Mouse (Mus musculus) stomach, embryonic 14.5 days (tissue): Measurements from ENCODE around the gene Gins1. TPM values are rescaled to one million over a fixed set of nuclear protein-coding genes. Genes with fewer than 3 reads are reported as not detected.
"Not testable (repeated sequence)": the region's sequence is repeated elsewhere in the genome, so short reads cannot be mapped to it uniquely, and the experiment has no call there.

Experiments
- ATAC-seq: fragments of 200-750 bp; cut with Nextera tagmentation; 2 replicates; pipeline ENCODE4 v1.8.0; 2017; ENCODE audit warnings: low read depth, moderate TSS enrichment; ENCODE audit not compliant: insufficient number of reproducible peaks, insufficient read depth, low FRiP score
- H3K27ac ChIP-seq: fragments of 300-500 bp; sonication (generic); 2 replicates; pipeline ENCODE4 v1.5.1; 2014; ENCODE audit warnings: mild to moderate bottlenecking, low read length, moderate library complexity, mixed read lengths
- H3K27me3 ChIP-seq: fragments of 300-500 bp; sonication (generic); 2 replicates; pipeline ENCODE4 v1.6.1; 2014; ENCODE audit warnings: low read length, control low read depth, mixed read lengths; ENCODE audit not compliant: control insufficient read depth, insufficient read depth
- H3K36me3 ChIP-seq: fragments of 300-500 bp; sonication (generic); 2 replicates; pipeline ENCODE4 v1.6.1; 2014; ENCODE audit warnings: mild to moderate bottlenecking, control low read depth, low read length, moderate library complexity, mixed read lengths; ENCODE audit not compliant: control insufficient read depth, insufficient read depth
- H3K4me1 ChIP-seq: fragments of 300-500 bp; sonication (generic); 2 replicates; pipeline ENCODE4 v1.6.1; 2014; ENCODE audit warnings: low read length, control low read depth, mixed read lengths; ENCODE audit not compliant: control insufficient read depth, insufficient read depth
- H3K4me2 ChIP-seq: fragments of 300-500 bp; sonication (generic); replicated peaks from 2 replicates; pipeline ENCODE4 v1.6.1; 2014; ENCODE audit warnings: low read depth, low read length, control low read depth
- H3K4me3 ChIP-seq: fragments of 300-500 bp; sonication (generic); 2 replicates; pipeline ENCODE4 v1.5.1; 2014; ENCODE audit warnings: low read depth, low read length, control low read depth
- H3K9ac ChIP-seq: fragments of 300-500 bp; sonication (generic); replicated peaks from 2 replicates; pipeline ENCODE4 v1.6.1; 2014; ENCODE audit warnings: low read depth, mild to moderate bottlenecking, control low read depth, low read length, moderate library complexity, mixed read lengths
- H3K9me3 ChIP-seq: fragments of 300-500 bp; sonication (generic); 2 replicates; pipeline ENCODE4 v1.6.1; 2016; ENCODE audit warnings: low read depth, low read length, control low read depth; ENCODE audit not compliant: control insufficient read depth
- WGBS: fragments of 180-500 bp; shearing (Covaris S2); extraction: QIAGEN DNeasy Blood & Tissue Kit; methylation state at CpG from one replicate; pipeline ENCODE4 v1.1.7; 2014; 5-methylcytosine and 5-hydroxymethylcytosine counted together
- polyA plus RNA-seq: library from polyadenylated mRNA; unstranded; fragments of >200 nt; fragmentation: Nextera tagmentation; extraction: Ambion mirVana; gene quantifications from 2 replicates; pipeline ENCODE4 v1.2.1, GENCODE M21; 2014

Gins1 gene
- polyA plus RNA-seq, 1 experiment from 2014 or later, result 44.8 TPM

DNA sequence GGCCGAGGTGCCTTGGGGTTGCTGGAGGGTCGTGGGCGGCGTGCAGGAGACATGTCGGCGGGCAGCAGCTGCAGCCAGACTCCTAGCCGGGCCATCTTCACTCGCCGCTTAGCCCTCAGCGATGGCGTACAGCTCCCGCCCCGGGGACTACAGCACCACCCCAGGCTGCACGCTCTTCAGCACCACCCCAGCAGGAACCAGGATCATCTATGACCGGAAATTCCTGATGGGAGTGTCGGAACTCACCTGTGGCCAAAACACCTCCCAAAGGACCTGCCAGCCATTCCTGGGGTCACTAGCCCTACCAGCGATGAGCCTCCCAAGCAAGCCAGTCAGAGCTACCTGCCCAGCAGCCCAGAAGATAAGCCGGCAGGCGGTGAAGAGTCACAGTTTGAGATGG, 28.3 kb downstream of the Gins1 start:
- Histone ChIP-seq H3K4me1 (no peaks in the 10 kb centered on the region), H3K4me3 (no peak overlapping the region), H3K9me3 (no peaks in the 10 kb centered on the region), H3K9ac (no peak overlapping the region), H3K4me2 (no peak overlapping the region), H3K36me3 (peaks cover 24% of the 10 kb centered on the region), H3K27ac (no peak overlapping the region), H3K27me3 (no peaks in the 10 kb centered on the region)
- ATAC-seq, result no peak
- WGBS, result 81% methylated on average over 19 of the region's 19 CpGs

DNA sequence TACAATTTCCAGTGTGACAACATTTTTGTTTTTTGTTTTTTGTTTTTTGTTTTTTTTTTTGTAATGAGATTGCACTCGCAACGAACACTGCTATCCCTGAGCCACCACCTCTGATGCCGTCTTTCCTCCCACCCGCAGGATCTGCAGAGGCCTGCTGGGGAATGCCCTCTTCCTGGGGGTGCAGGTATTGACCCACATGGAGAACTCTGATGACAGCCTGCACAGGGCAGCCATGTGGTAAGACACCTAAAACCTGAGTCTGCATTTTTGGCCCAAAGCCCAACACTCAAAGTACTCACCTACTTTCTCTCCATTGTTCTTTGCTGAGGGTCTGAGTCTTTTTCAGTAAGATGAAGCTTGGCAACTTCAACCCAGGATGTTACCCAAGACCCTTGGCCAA, 29.5 kb downstream of the Gins1 start:
- Histone ChIP-seq H3K27me3 (no peaks in the 10 kb centered on the region), H3K27ac (no peak overlapping the region), H3K9me3 (no peaks in the 10 kb centered on the region), H3K4me2 (no peak overlapping the region), H3K36me3 (peaks cover 24% of the 10 kb centered on the region), H3K4me3 (no peak overlapping the region), H3K9ac (no peak overlapping the region), H3K4me1 (no peaks in the 10 kb centered on the region)
- ATAC-seq, result no peak
- 92% methylated on average over 4 of the region's 4 CpGs for WGBS

DNA sequence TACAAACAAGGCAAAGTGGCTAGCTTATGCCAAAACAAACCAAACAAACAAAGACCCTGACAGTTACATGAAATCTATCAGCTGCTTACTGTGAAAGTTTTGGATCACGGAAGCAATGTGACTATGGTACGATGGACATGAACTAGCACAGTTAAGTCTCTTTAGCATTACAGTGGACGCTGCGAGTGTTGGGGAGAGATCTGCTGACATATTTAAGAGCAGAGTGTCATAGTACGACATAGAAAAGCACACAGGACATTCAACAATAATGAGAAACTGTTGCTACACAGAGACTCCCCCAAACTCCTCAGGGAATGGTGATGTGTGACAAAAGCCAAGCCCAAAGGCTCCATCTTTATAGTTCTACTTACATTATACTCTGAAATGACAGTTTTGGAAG, 38.8 kb downstream of the Gins1 start:
- Histone ChIP-seq H3K9me3 (no peaks in the 10 kb centered on the region), H3K36me3 (peaks cover 11% of the 10 kb centered on the region), H3K4me1 (no peaks in the 10 kb centered on the region), H3K9ac (no peak overlapping the region), H3K27me3 (no peaks in the 10 kb centered on the region), H3K27ac (no peak overlapping the region), H3K4me2 (no peak overlapping the region), H3K4me3 (no peak overlapping the region)
- 94% methylated on average over 5 of the region's 5 CpGs for WGBS
- no peak for ATAC-seq

DNA sequence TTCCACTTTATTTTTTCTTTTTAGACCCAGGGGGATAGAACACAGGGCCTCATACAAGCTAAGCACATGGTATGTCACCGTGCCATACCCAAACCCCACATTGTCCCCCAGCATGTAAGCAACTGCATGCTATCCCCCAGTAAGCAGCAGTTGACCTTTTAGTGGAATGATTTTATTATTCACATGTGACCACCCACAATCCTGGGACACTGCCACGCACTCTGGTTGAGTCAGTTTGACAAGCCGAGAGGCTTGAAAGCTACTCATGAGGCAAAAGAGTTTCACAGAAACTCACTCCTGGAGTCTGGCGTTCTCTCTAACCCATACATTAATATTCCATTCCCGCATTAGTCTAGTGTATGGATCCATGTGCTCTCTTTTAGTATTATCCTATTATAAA, 42.1 kb downstream of the Gins1 start:
- not testable (repeated sequence) for H3K4me2 ChIP-seq, H3K9me3 ChIP-seq, H3K27me3 ChIP-seq, H3K27ac ChIP-seq, H3K9ac ChIP-seq, ATAC-seq, H3K4me1 ChIP-seq, H3K4me3 ChIP-seq
- H3K36me3 ChIP-seq, result peaks cover 21% of the 10 kb centered on the region; the same call in 1 of the 2 replicates
- 95% methylated on average over 5 of the region's 5 CpGs for WGBS

DNA sequence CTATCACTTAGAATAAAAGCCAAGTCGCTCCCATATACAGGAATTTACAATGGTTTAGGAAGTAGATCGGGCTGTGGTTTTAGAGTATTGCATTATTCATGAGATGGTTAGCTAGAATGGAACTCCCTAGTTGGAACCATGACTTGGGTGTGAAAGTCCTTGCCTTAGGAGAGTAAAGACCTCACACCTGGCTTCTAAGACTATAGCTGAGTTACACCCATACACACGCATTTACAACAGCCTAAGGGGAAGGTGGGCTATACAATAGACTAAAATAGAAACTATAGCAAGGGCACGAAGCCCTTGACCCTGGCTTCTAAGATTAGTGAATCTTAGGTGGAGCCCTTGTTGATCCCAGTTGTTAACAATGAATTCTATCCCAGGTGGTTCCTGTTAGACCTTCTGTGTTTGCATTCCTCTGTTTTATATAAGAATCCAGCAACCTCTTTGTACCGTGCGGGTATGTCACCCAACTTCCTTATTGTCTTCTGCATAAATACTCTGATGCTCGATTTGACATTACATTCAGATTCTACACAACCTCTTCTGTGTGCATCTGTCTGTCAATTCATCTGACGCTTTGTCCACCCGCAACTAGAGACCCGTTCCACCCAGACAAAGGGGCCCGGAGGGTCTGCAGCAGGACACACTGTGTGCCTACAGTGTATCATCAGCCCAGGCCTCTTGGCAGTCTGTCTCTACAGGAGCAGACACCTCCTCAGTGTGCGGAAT, 42.8 kb downstream of the Gins1 start:
- H3K36me3 ChIP-seq, result peaks cover 23% of the 10 kb centered on the region; the same call in 1 of the 2 replicates
- not testable (repeated sequence) for H3K27me3 ChIP-seq, H3K4me2 ChIP-seq, H3K4me3 ChIP-seq, H3K27ac ChIP-seq, H3K4me1 ChIP-seq, ATAC-seq, H3K9me3 ChIP-seq, H3K9ac ChIP-seq
- 89% methylated on average over 12 of the region's 12 CpGs for WGBS

DNA sequence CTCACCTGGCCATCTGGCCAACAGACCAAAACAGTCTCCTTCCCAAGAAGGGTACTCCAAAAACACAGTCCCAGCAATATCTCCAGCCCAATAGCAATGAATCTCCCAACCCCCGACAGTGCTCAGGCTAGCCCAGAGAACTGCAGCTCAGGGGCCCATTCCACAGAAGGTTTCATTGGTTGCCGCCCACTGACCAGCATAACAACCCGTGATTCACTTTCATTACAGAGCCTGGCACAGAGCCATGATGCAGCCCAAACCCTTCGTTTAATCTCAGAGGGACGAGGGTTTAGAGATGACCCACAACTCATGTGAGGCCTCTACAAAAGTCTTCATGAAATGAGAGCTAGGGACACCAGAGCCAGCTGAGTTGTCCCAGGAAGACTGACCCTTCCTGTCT, 43.6 kb downstream of the Gins1 start:
- Histone ChIP-seq H3K27me3 (no peaks in the 10 kb centered on the region), H3K9ac (no peak overlapping the region), H3K4me1 (no peaks in the 10 kb centered on the region), H3K27ac (no peak overlapping the region), H3K9me3 (no peaks in the 10 kb centered on the region), H3K4me2 (no peak overlapping the region), H3K4me3 (no peak overlapping the region), H3K36me3 (peaks cover 27% of the 10 kb centered on the region; the same call in 1 of the 2 replicates)
- WGBS, result 84% methylated on average over 5 of the region's 5 CpGs
- ATAC-seq, result no peak

DNA sequence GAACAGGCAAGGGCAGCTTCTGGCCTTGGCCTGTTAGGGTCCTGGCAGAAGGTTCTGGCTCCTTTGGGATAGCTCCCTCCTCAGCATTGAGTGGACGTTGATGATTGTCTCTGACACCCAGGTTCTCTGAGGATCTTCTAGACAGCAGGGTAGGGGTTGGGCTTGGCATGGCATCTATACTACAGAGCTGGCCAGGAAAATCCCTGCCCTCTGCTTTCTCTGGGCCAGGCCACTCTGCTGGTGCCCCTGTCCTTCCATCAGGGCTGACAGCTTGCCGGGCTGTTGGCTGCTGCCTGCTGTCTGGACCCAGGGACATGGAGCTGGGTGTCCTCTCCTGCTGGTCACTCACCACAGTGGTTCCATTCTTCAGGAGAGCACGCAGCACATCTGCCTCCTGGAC, 44.5 kb downstream of the Gins1 start:
- Histone ChIP-seq H3K27me3 (no peaks in the 10 kb centered on the region), H3K4me3 (no peak overlapping the region), H3K27ac (no peak overlapping the region), H3K36me3 (peaks cover 29% of the 10 kb centered on the region; the same call in 1 of the 2 replicates), H3K9ac (no peak overlapping the region), H3K4me2 (no peak overlapping the region), H3K4me1 (no peaks in the 10 kb centered on the region), H3K9me3 (no peaks in the 10 kb centered on the region)
- 91% methylated on average over 3 of the region's 3 CpGs for WGBS
- 0 out of 2 replicates have a peak, but pooled peaks have one; percentile 48 for ATAC-seq

DNA sequence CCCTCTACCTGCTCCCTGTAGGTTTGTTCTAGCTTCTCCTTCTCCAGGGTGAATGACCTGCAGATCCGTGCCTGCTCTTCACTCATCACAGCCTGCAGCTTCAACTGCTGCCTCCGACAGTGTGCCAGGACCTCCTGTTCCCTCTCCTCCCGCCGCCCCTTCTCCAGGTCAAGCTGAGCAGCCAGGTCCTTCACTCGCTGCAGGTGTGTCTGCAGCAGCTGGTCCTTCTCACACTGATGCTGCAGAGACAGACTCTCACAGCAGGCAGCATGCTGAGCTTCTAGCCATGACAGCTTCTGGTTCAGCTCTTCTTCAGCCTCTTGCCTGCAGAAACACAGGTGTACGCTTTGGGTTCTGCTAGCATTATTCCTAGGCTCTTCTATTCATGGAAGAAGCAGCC, 44.9 kb downstream of the Gins1 start:
- Histone ChIP-seq H3K9me3 (no peaks in the 10 kb centered on the region), H3K27me3 (no peaks in the 10 kb centered on the region), H3K27ac (no peak overlapping the region), H3K4me3 (no peak overlapping the region), H3K4me2 (no peak overlapping the region), H3K4me1 (no peaks in the 10 kb centered on the region), H3K9ac (no peak overlapping the region), H3K36me3 (peaks cover 25% of the 10 kb centered on the region; the same call in 1 of the 2 replicates)
- ATAC-seq, result no peak
- WGBS, result 78% methylated on average over 6 of the region's 6 CpGs

DNA sequence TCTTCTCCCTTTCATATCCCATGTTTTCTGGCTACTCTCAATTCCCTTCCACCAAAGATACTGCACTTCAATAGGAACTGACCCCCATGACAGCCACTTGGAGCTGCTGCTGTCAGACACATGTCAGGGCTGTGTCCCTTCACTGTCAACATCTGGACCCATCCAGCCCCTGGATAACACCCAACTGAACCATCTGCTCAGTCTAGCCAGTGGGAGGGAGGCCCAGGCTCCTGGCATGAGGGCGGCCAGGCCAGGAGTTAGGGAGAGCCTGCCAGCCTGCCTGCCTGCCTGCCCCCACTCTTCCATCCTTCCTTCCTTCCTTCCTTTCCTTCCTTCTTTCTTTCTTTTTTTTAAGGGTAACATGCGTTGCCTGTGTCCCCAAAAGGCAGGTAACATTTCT, 46.0 kb downstream of the Gins1 start:
- H3K4me1 ChIP-seq, result no peaks in the 10 kb centered on the region
- no peaks in the 10 kb centered on the region for H3K9me3 ChIP-seq
- H3K9ac ChIP-seq, result no peak overlapping the region
- ATAC-seq, result no peak
- H3K36me3 ChIP-seq, result peaks cover 24% of the 10 kb centered on the region; the same call in 1 of the 2 replicates
- WGBS, result 83% methylated on average over 2 of the region's 2 CpGs
- no peak overlapping the region for H3K4me2 ChIP-seq
- H3K27ac ChIP-seq, result no peak overlapping the region
- H3K27me3 ChIP-seq, result no peaks in the 10 kb centered on the region
- H3K4me3 ChIP-seq, result no peak overlapping the region
